Mouse (Mus musculus) inflammation-experienced regulatory T-cells, adult 16 weeks (primary cell): Measurements from ENCODE around the gene Gm3460. TPM values are rescaled to one million over a fixed set of nuclear protein-coding genes. Genes with fewer than 3 reads are reported as not detected.

Experiments used
- polyA plus RNA-seq: library from polyadenylated mRNA; unstranded; fragments of 100-300 nt; shearing (Covaris generic); gene quantifications from one replicate; pipeline ENCODE4 v1.2.1, GENCODE M21; 2017

Gene Gm3460
- polyA plus RNA-seq, result not detected

DNA sequence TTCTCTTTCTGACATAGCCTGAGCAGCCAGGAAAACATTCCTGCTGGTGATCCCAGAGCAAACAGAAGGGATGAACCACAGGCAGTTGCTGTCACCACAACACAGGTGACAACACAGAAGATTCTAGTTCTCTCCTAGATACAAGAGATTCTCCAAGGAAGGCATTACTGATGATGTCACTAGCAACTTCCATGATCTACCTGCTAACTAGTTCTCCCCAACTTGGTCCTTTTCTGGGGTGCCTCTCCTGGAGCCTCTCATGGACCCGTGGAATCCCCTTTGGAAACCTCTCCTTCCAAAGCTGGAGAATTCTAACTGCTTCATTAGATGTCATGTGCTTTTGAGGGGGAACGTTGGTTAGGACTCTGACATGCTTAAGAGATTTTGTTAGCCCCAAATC, at the start of gene Gm3460:
Gm3460 (minus strand) TSS at position 101 of the 400 bp plus-strand sequence.

DNA sequence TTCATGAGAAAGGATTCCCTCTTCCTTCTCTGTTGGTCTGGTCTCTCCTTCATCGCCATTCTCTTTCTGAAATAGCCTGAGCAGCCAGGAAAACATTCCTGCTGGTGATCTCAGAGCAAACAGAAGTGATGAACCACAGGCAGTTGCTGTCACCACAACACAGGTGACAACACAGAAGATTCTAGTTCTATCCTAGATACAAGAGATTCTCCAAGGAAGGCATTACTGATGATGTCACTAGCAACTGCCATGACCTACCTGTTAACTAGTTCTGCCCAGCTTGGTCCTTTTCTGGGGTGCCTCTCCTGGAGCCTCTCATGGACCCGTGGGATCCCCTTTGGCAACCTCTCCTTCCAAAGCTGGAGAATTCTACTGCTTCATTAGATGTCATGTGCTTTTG, 31.7 kb downstream of the Gm3460 start, which contains the start of gene Gm3629:
Gm3629 (minus strand) TSS at position 101 of the 400 bp plus-strand sequence.

Other genes starting within 250 kb of the Gm3460 start
- not detected for gene Gm16440, start 232.1 kb downstream of the Gm3460 start, polyA plus RNA-seq
- gene Gm3591, start 209.9 kb downstream of the Gm3460 start, polyA plus RNA-seq, result 3.2 TPM
- gene Gm3594, start 177.8 kb downstream of the Gm3460 start, polyA plus RNA-seq, result not detected
- gene Gm8356, start 85.1 kb downstream of the Gm3460 start, polyA plus RNA-seq, result 0.35 TPM
- not detected for gene Gm3629, start 31.8 kb downstream of the Gm3460 start, polyA plus RNA-seq
- not detected for gene Gm10251, start 61.8 kb upstream of the Gm3460 start, polyA plus RNA-seq
- not detected for gene Gm8050, start 97.8 kb upstream of the Gm3460 start, polyA plus RNA-seq
- gene Gm3636, start 119.9 kb upstream of the Gm3460 start, polyA plus RNA-seq, result 18.8 TPM
- gene Gm8362, start 152.0 kb upstream of the Gm3460 start, polyA plus RNA-seq, result not detected
- gene Gm3642, start 217.9 kb upstream of the Gm3460 start, polyA plus RNA-seq, result not detected